In the genomic region with DNA sequence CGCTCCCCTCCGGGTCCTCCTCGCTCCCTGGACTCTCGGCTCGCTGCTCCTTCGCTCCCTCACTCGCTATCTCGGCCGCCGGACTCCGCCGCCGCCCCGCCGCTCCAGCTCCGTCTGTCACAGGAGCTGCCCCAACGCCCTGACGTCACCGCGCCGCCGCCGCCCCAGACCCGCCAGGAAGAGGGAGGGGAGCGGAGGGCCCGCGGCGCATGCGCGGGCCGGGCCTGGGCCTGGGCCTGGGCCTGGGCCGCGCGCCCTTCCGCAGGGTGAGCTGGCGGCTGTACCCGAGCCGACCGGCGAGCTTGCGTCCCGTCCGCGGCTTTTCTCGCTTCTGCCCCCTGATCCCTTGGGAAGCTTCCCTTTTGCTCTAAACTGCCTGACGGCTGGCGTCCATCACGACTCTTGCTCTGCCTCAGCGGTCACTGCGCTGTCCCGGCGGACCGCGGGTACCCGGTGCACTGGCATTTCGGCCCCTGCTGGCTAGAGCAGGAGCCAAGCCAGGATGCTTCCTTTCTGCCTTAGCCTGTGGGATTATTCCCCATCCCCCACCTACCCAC, we compare ENCODE assay signal across 8 mouse cellular contexts. TPM values are rescaled to one million over a fixed set of nuclear protein-coding genes. Genes with fewer than 3 reads are reported as not detected.
A peak's percentile ranks its signal among the peaks of the same experiment; 100 is the strongest.
DNase-seq lines count a peak whose midpoint lies in the region; ATAC-seq and TF ChIP-seq lines count a peak whose summit lies in the region.

A gene (minus strand): TSS at position 436 of the 557 bp plus-strand sequence.

- peak within 1 kb of the TSS; percentile 99 for H3K27ac ChIP-seq in forebrain, postnatal 0 days (ENCODE audit: low read depth, low read length)
- H3K27ac ChIP-seq in lung, embryonic 15.5 days: peak within 1 kb of the TSS; percentile 99

- peaks cover 26% of the 10 kb centered on the region for H3K4me1 ChIP-seq in G1E (ENCODE audit: insufficient read depth, low read depth, low read length)
- peaks cover 8% of the 10 kb centered on the region for H3K4me1 ChIP-seq in forebrain, postnatal 0 days (ENCODE audit: insufficient read depth)
- peaks cover 24% of the 10 kb centered on the region for H3K4me1 ChIP-seq in lung, embryonic 15.5 days

- peak within 1 kb of the TSS; percentile 56 for H3K4me2 ChIP-seq in forebrain, postnatal 0 days (ENCODE audit: low read depth)
- peak within 1 kb of the TSS; percentile 77 for H3K4me2 ChIP-seq in lung, embryonic 15.5 days

- no peaks in the 10 kb centered on the region for H3K9me3 ChIP-seq in G1E (replicated peaks)
- no peaks in the 10 kb centered on the region for H3K9me3 ChIP-seq in forebrain, postnatal 0 days (ENCODE audit: low read length)
- no peaks in the 10 kb centered on the region for H3K9me3 ChIP-seq in lung, embryonic 15.5 days

- 3% methylated on average over 50 of the region's 56 CpGs for WGBS in forebrain, postnatal 0 days
- WGBS in lung, embryonic 15.5 days: under 1% methylated on average over 48 of the region's 56 CpGs

- peak within 1 kb of the TSS; percentile 97 for H3K9ac ChIP-seq in forebrain, postnatal 0 days
- H3K9ac ChIP-seq in lung, embryonic 15.5 days: peak within 1 kb of the TSS; percentile 95

- peak; percentile 96 for DNase-seq in G1E (ENCODE audit: low spot score)
- DNase-seq in cerebellum, adult 18-20 months: peak; percentile 96 to 98
- peak; percentile 97 for DNase-seq in forebrain, postnatal 0 days
- peak; percentile 97 for DNase-seq in heart, postnatal 4 days
- DNase-seq in layer of hippocampus, adult 8-10 months (ENCODE audit: low spot score in 2 of 2): peak; percentile 91 to 95
- DNase-seq in ovary, adult 18-20 months (ENCODE audit: low spot score): peak; percentile 95
- peak; percentile 96 for DNase-seq in thymus, postnatal 0 days (ENCODE audit: low spot score)

- peaks cover 3% of the 10 kb centered on the region for H3K36me3 ChIP-seq in G1E (replicated peaks)
- no peaks in the 10 kb centered on the region for H3K36me3 ChIP-seq in forebrain, postnatal 0 days (ENCODE audit: insufficient read depth)
- H3K36me3 ChIP-seq in lung, embryonic 15.5 days: no peaks in the 10 kb centered on the region

- no peak for TF ChIP-seq CTCF in G1E (IDR thresholded peaks at IDR 0.05; ENCODE audit: low read depth, low read length)
- TF ChIP-seq CTCF in forebrain, postnatal 0 days (IDR thresholded peaks at IDR 0.05; ENCODE audit: low read depth): peak; percentile 45

- peak within 1 kb of the TSS; percentile 92 for H3K4me3 ChIP-seq in G1E (ENCODE audit: low read depth, low read length)
- H3K4me3 ChIP-seq in forebrain, postnatal 0 days (ENCODE audit: low read depth, low read length): peak within 1 kb of the TSS; percentile 100
- peak within 1 kb of the TSS; percentile 87 for H3K4me3 ChIP-seq in lung, embryonic 15.5 days

- no peaks in the 10 kb centered on the region for H3K27me3 ChIP-seq in G1E (ENCODE audit: insufficient read depth, low read length)
- H3K27me3 ChIP-seq in forebrain, postnatal 0 days (ENCODE audit: insufficient read depth, low read length): no peaks in the 10 kb centered on the region
- H3K27me3 ChIP-seq in lung, embryonic 15.5 days: no peaks in the 10 kb centered on the region

- ATAC-seq in G1E (ENCODE audit: extremely low read depth, insufficient number of reproducible peaks, low FRiP score, poor library complexity, severe bottlenecking): peak; percentile 59
- ATAC-seq in forebrain, postnatal 0 days: peak; percentile 98
- ATAC-seq in lung, embryonic 15.5 days (ENCODE audit: borderline replicate concordance, extremely low read depth, low FRiP score, low TSS enrichment): peak; percentile 99

RNA-seq across cellular contexts. Expression of the gene that starts here (rescaled TPM):
- total RNA-seq in G1E (2014; fragmentation: Nextera tagmentation) (96.1 and 115 TPM in 2 replicates), G1E (2017) (80.9 and 91.5 TPM in 2 replicates)
- 10.0 and 12.4 TPM in 2 replicates for polyA plus RNA-seq in G1E (2012)
- 200 and 248 TPM in 2 replicates for total RNA-seq in forebrain, postnatal 0 days (2014; rRNA removed)
- polyA plus RNA-seq in forebrain, postnatal 0 days (2015; fragmentation: Nextera tagmentation; extraction: Ambion mirVana): 57.4 and 64.1 TPM in 2 replicates
- 100 to 1,000 TPM; 265 to 269 TPM for total RNA-seq in heart, postnatal 4 days (2021)
- total RNA-seq in layer of hippocampus, adult 8-10 months (2022): 100 to 1,000 TPM; 310 to 407 (median 358) TPM
- 41.2 and 45.1 TPM in 2 replicates for polyA plus RNA-seq in lung, embryonic 15.5 days (2015; fragmentation: Nextera tagmentation; extraction: Ambion mirVana)
- polyA plus RNA-seq in thymus, postnatal 0 days (2015; fragmentation: Nextera tagmentation; extraction: Ambion mirVana): 91.7 and 110 TPM in 2 replicates

Comparison
In these comparisons a context has a peak if more than half of its experiments do, and no peak if none do; other contexts are left out.
1. Peak in every context shown above with its lines: DNase-seq, ATAC-seq, H3K4me3 ChIP-seq and H3K27ac ChIP-seq.